Mouse (Mus musculus): Measurements from ENCODE around the gene B830017H08Rik. TPM values are rescaled to one million over a fixed set of nuclear protein-coding genes. Genes with fewer than 3 reads are reported as not detected.

The B830017H08Rik gene
- polyA plus RNA-seq, 1 experiment: not detected

- no peaks in the 10 kb centered on the region for H3K27me3 ChIP-seq (ENCODE audit: control insufficient read depth, insufficient read depth, low read length)
- no peak for TF ChIP-seq CTCF (IDR thresholded peaks at IDR 0.05; ENCODE audit: extremely low read depth, insufficient read length, insufficient replicate concordance, low read depth, low read length)
- no peak for TF ChIP-seq POLR2A (IDR thresholded peaks at IDR 0.05; ENCODE audit: low read depth, low read length)
- no peak overlapping the region for H3K27ac ChIP-seq (ENCODE audit: insufficient read depth, low read depth, low read length)
- H3K4me1 ChIP-seq (ENCODE audit: control insufficient read depth, insufficient read depth, insufficient read length, low read length): peaks cover 33% of the 10 kb centered on the region
- 39% methylated on average over 5 of the region's 5 CpGs for WGBS
- peaks cover 4% of the 10 kb centered on the region; the same call in 1 of the 2 replicates for H3K36me3 ChIP-seq (ENCODE audit: control insufficient read depth, insufficient read depth, low read length)
- no peak overlapping the region for H3K4me3 ChIP-seq (ENCODE audit: low read depth, low read length)
These were observed 38.3 kb downstream of the B830017H08Rik start for GRCm38 (mm10) chr16:17871248-17871647.

- TF ChIP-seq POLR2A (IDR thresholded peaks at IDR 0.05; ENCODE audit: low read depth, low read length) (no peak), CTCF (IDR thresholded peaks at IDR 0.05; ENCODE audit: extremely low read depth, insufficient read length, insufficient replicate concordance, low read depth, low read length) (no peak)
- Histone ChIP-seq H3K4me1 (ENCODE audit: control insufficient read depth, insufficient read depth, insufficient read length, low read length) (peaks cover 31% of the 10 kb centered on the region), H3K36me3 (ENCODE audit: control insufficient read depth, insufficient read depth, low read length) (peaks cover 1% of the 10 kb centered on the region; the same call in 1 of the 2 replicates), H3K27me3 (ENCODE audit: control insufficient read depth, insufficient read depth, low read length) (no peaks in the 10 kb centered on the region), H3K27ac (ENCODE audit: insufficient read depth, low read depth, low read length) (no peak overlapping the region), H3K4me3 (ENCODE audit: low read depth, low read length) (no peak overlapping the region)
- 88% methylated on average over 4 of the region's 4 CpGs for WGBS
These were observed 40.1 kb downstream of the B830017H08Rik start for GRCm38 (mm10) chr16:17872995-17873394.

- no peak overlapping the region for H3K4me3 ChIP-seq (ENCODE audit: low read depth, low read length)
- H3K4me1 ChIP-seq (ENCODE audit: control insufficient read depth, insufficient read depth, insufficient read length, low read length): peaks cover 22% of the 10 kb centered on the region
- peaks cover 1% of the 10 kb centered on the region; the same call in 1 of the 2 replicates for H3K36me3 ChIP-seq (ENCODE audit: control insufficient read depth, insufficient read depth, low read length)
- WGBS: 44% methylated on average over 4 of the region's 4 CpGs
- H3K27ac ChIP-seq (ENCODE audit: insufficient read depth, low read depth, low read length): no peak overlapping the region
- no peaks in the 10 kb centered on the region for H3K27me3 ChIP-seq (ENCODE audit: control insufficient read depth, insufficient read depth, low read length)
- TF ChIP-seq POLR2A (IDR thresholded peaks at IDR 0.05; ENCODE audit: low read depth, low read length) (no peak), CTCF (IDR thresholded peaks at IDR 0.05; ENCODE audit: extremely low read depth, insufficient read length, insufficient replicate concordance, low read depth, low read length) (no peak)
These were observed 42.3 kb downstream of the B830017H08Rik start for GRCm38 (mm10) chr16:17875174-17875573.

GRCm38 (mm10) chr16:17876096-17876495 is 43.2 kb downstream of the B830017H08Rik start:
- Histone ChIP-seq H3K27ac (ENCODE audit: insufficient read depth, low read depth, low read length) (no peak overlapping the region), H3K27me3 (ENCODE audit: control insufficient read depth, insufficient read depth, low read length) (no peaks in the 10 kb centered on the region), H3K36me3 (ENCODE audit: control insufficient read depth, insufficient read depth, low read length) (peaks cover 1% of the 10 kb centered on the region; the same call in 1 of the 2 replicates), H3K4me1 (ENCODE audit: control insufficient read depth, insufficient read depth, insufficient read length, low read length) (peaks cover 18% of the 10 kb centered on the region), H3K4me3 (ENCODE audit: low read depth, low read length) (no peak overlapping the region)
- WGBS: 91% methylated on average over 1 of the region's 1 CpGs
- TF ChIP-seq POLR2A (IDR thresholded peaks at IDR 0.05; ENCODE audit: low read depth, low read length) (no peak), CTCF (IDR thresholded peaks at IDR 0.05; ENCODE audit: extremely low read depth, insufficient read length, insufficient replicate concordance, low read depth, low read length) (no peak)

GRCm38 (mm10) chr16:17879571-17879970 is 46.6 kb downstream of the B830017H08Rik start:
- Histone ChIP-seq H3K4me1 (ENCODE audit: control insufficient read depth, insufficient read depth, insufficient read length, low read length) (peaks cover 5% of the 10 kb centered on the region; the same call in 1 of the 2 replicates), H3K27me3 (ENCODE audit: control insufficient read depth, insufficient read depth, low read length) (no peaks in the 10 kb centered on the region), H3K27ac (ENCODE audit: insufficient read depth, low read depth, low read length) (no peak overlapping the region), H3K4me3 (ENCODE audit: low read depth, low read length) (no peak overlapping the region), H3K36me3 (ENCODE audit: control insufficient read depth, insufficient read depth, low read length) (peaks cover 2% of the 10 kb centered on the region; the same call in 1 of the 2 replicates)
- no peak for TF ChIP-seq POLR2A (IDR thresholded peaks at IDR 0.05; ENCODE audit: low read depth, low read length)
- WGBS: 91% methylated on average over 4 of the region's 4 CpGs

- H3K4me1 ChIP-seq (ENCODE audit: control insufficient read depth, insufficient read depth, insufficient read length, low read length): peaks cover 3% of the 10 kb centered on the region; the same call in 1 of the 2 replicates
- no peaks in the 10 kb centered on the region for H3K27me3 ChIP-seq (ENCODE audit: control insufficient read depth, insufficient read depth, low read length)
- no peak overlapping the region for H3K27ac ChIP-seq (ENCODE audit: insufficient read depth, low read depth, low read length)
- TF ChIP-seq CTCF (IDR thresholded peaks at IDR 0.05; ENCODE audit: extremely low read depth, insufficient read length, insufficient replicate concordance, low read depth, low read length): no peak
- TF ChIP-seq POLR2A (IDR thresholded peaks at IDR 0.05; ENCODE audit: low read depth, low read length): no peak
- H3K36me3 ChIP-seq (ENCODE audit: control insufficient read depth, insufficient read depth, low read length): peaks cover 4% of the 10 kb centered on the region; the same call in 1 of the 2 replicates
- no peak overlapping the region for H3K4me3 ChIP-seq (ENCODE audit: low read depth, low read length)
These were observed 49.3 kb downstream of the B830017H08Rik start for GRCm38 (mm10) chr16:17882196-17882595.

- peaks cover 3% of the 10 kb centered on the region; the same call in 1 of the 2 replicates for H3K36me3 ChIP-seq (ENCODE audit: control insufficient read depth, insufficient read depth, low read length)
- H3K4me1 ChIP-seq (ENCODE audit: control insufficient read depth, insufficient read depth, insufficient read length, low read length): peaks cover 3% of the 10 kb centered on the region; the same call in 1 of the 2 replicates
- no peaks in the 10 kb centered on the region for H3K27me3 ChIP-seq (ENCODE audit: control insufficient read depth, insufficient read depth, low read length)
- no peak overlapping the region for H3K27ac ChIP-seq (ENCODE audit: insufficient read depth, low read depth, low read length)
- TF ChIP-seq POLR2A (IDR thresholded peaks at IDR 0.05; ENCODE audit: low read depth, low read length) (no peak), CTCF (IDR thresholded peaks at IDR 0.05; ENCODE audit: extremely low read depth, insufficient read length, insufficient replicate concordance, low read depth, low read length) (no peak)
- WGBS: 54% methylated on average over 6 of the region's 6 CpGs
- no peak overlapping the region for H3K4me3 ChIP-seq (ENCODE audit: low read depth, low read length)
These were observed 51.2 kb downstream of the B830017H08Rik start for GRCm38 (mm10) chr16:17884116-17884515.

Other genes with a start within 250 kb of the B830017H08Rik start
- 13.5 and 13.7 TPM in 2 replicates for gene Slc7a4, start 249.9 kb upstream of the B830017H08Rik start, polyA plus RNA-seq (2012; rRNA removed)
- gene Smpd4, start 213.8 kb upstream of the B830017H08Rik start, polyA plus RNA-seq (2012; rRNA removed): 13.6 and 24.3 TPM in 2 replicates
- 0.39 and 0.76 TPM in 2 replicates for gene Ccdc74a, start 186.7 kb upstream of the B830017H08Rik start, polyA plus RNA-seq (2012; rRNA removed)
- gene Med15, start 100.2 kb upstream of the B830017H08Rik start, polyA plus RNA-seq (2012; rRNA removed): 101 and 194 TPM in 2 replicates
- gene Klhl22, start 73.5 kb upstream of the B830017H08Rik start, polyA plus RNA-seq (2012; rRNA removed): 34.8 and 60.9 TPM in 2 replicates
- 27.7 and 33.2 TPM in 2 replicates for gene Scarf2, start 35.8 kb upstream of the B830017H08Rik start, polyA plus RNA-seq (2012; rRNA removed)
- gene Car15, start 5.2 kb downstream of the B830017H08Rik start, polyA plus RNA-seq (2012; rRNA removed): 4.1 and 13.0 TPM in 2 replicates
- 0.85 and 1.9 TPM in 2 replicates for gene Gm20518, start 58.5 kb downstream of the B830017H08Rik start, polyA plus RNA-seq (2012; rRNA removed)
- gene Tssk1, start 61.1 kb downstream of the B830017H08Rik start, polyA plus RNA-seq (2012; rRNA removed): 0.08 TPM in 1 of 2 replicates, not detected in the other
- gene Dgcr2, start 65.4 kb downstream of the B830017H08Rik start, polyA plus RNA-seq (2012; rRNA removed): 82.2 and 152 TPM in 2 replicates
- not detected in 2 replicates for gene Tssk2, start 65.5 kb downstream of the B830017H08Rik start, polyA plus RNA-seq (2012; rRNA removed)
- gene Ess2, start 78.2 kb downstream of the B830017H08Rik start, polyA plus RNA-seq (2012; rRNA removed): 6.6 and 15.8 TPM in 2 replicates
- gene Gsc2, start 81.9 kb downstream of the B830017H08Rik start, polyA plus RNA-seq (2012; rRNA removed): 0.36 TPM in 1 of 2 replicates, not detected in the other
- gene Slc25a1, start 95.1 kb downstream of the B830017H08Rik start, polyA plus RNA-seq (2012; rRNA removed): 204 and 328 TPM in 2 replicates
- not detected in 2 replicates for gene Vpreb2, start 147.3 kb downstream of the B830017H08Rik start, polyA plus RNA-seq (2012; rRNA removed)
- 50.0 and 147 TPM in 2 replicates for gene Dgcr6, start 219.7 kb downstream of the B830017H08Rik start, polyA plus RNA-seq (2012; rRNA removed)